8 mouse cellular contexts compared by ENCODE assay signal in genomic region chr12:111537341-111537740, GRCm38 (mm10). TPM values are rescaled to one million over a fixed set of nuclear protein-coding genes. Genes with fewer than 3 reads are reported as not detected.
DNase-seq lines count a peak whose midpoint lies in the region; ATAC-seq and TF ChIP-seq lines count a peak whose summit lies in the region.

No protein-coding gene starts in this region.

- H3K4me3 ChIP-seq in lung, embryonic 14.5 days (ENCODE audit: low read depth, low read length): peak overlapping the region; percentile 97
- H3K4me3 ChIP-seq in hindbrain, embryonic 13.5 days: peak overlapping the region; percentile 96

- H3K36me3 ChIP-seq in lung, embryonic 14.5 days (ENCODE audit: insufficient read depth): peaks cover 36% of the 10 kb centered on the region
- H3K36me3 ChIP-seq in hindbrain, embryonic 13.5 days: peaks cover 33% of the 10 kb centered on the region

- no peak for TF ChIP-seq CTCF in lung, embryonic 14.5 days (IDR thresholded peaks at IDR 0.05; ENCODE audit: low read depth)

- peak; percentile 70 for DNase-seq in adrenal gland, postnatal 10 days
- DNase-seq in adrenal gland, adult 2 months: no peak
- peak; percentile 51 for DNase-seq in lung, embryonic 14.5 days
- DNase-seq in lung, postnatal 14 days: no peak
- DNase-seq in lung, postnatal 10 days: peak; percentile 52
- DNase-seq in ovary, adult 18-20 months (ENCODE audit: low spot score): no peak
- no peak for DNase-seq in frontal cortex, postnatal 36 days (ENCODE audit: low spot score in 2 of 2)

- ATAC-seq in lung, embryonic 14.5 days (ENCODE audit: insufficient read depth): peak; percentile 47
- peak; percentile 57 for ATAC-seq in hindbrain, embryonic 13.5 days (ENCODE audit: low FRiP score)

- WGBS in lung, embryonic 14.5 days: under 1% methylated on average over 22 of the region's 22 CpGs
- under 1% methylated on average over 22 of the region's 22 CpGs for WGBS in hindbrain, embryonic 13.5 days

- H3K27ac ChIP-seq in lung, embryonic 14.5 days (ENCODE audit: low read depth): peak overlapping the region; percentile 74
- H3K27ac ChIP-seq in hindbrain, embryonic 13.5 days: peak overlapping the region; percentile 95

- 0 out of 2 replicates have a peak, but pooled peaks cover 3% of the 10 kb centered on the region for H3K4me1 ChIP-seq in lung, embryonic 14.5 days (ENCODE audit: insufficient read depth)
- H3K4me1 ChIP-seq in hindbrain, embryonic 13.5 days (replicated peaks): peaks cover 43% of the 10 kb centered on the region

- H3K9me3 ChIP-seq in lung, embryonic 14.5 days (ENCODE audit: low read depth, low read length): no peaks in the 10 kb centered on the region
- no peaks in the 10 kb centered on the region for H3K9me3 ChIP-seq in hindbrain, embryonic 13.5 days

- H3K4me2 ChIP-seq in lung, embryonic 14.5 days: peak overlapping the region; percentile 65
- H3K4me2 ChIP-seq in hindbrain, embryonic 13.5 days: peak overlapping the region; percentile 67

- H3K27me3 ChIP-seq in lung, embryonic 14.5 days (ENCODE audit: insufficient read depth, low read length): no peaks in the 10 kb centered on the region
- no peaks in the 10 kb centered on the region for H3K27me3 ChIP-seq in hindbrain, embryonic 13.5 days

- H3K9ac ChIP-seq in lung, embryonic 14.5 days: peak overlapping the region; percentile 88
- peak overlapping the region; percentile 96 for H3K9ac ChIP-seq in hindbrain, embryonic 13.5 days

RNA-seq across cellular contexts. Expression of gene Eif5, which starts 0.5 kb away (rescaled TPM):
- total RNA-seq in adrenal gland, postnatal 10 days (2021): 100 to 1,000 TPM; 300 to 322 TPM
- total RNA-seq in adrenal gland, adult 2 months (2021): 100 to 1,000 TPM; 327 to 470 TPM
- polyA plus RNA-seq in adrenal gland, adult 2 months (2012; rRNA removed): 210 and 254 TPM in 2 replicates
- polyA plus RNA-seq in lung, embryonic 14.5 days (2014; fragmentation: Nextera tagmentation; extraction: Ambion mirVana): 479 and 486 TPM in 2 replicates
- 630 TPM in 2 replicates for polyA plus RNA-seq in hindbrain, embryonic 13.5 days (2015; fragmentation: Nextera tagmentation; extraction: Ambion mirVana)

RNA-seq across cellular contexts. Expression of gene Mark3, which starts 37.0 kb away (rescaled TPM):
- total RNA-seq in adrenal gland, postnatal 10 days (2021): 10 to 100 TPM; 84.9 to 94.1 TPM
- 10 to 100 TPM; 83.2 to 95.9 TPM for total RNA-seq in adrenal gland, adult 2 months (2021)
- 33.5 and 35.8 TPM in 2 replicates for polyA plus RNA-seq in adrenal gland, adult 2 months (2012; rRNA removed)
- polyA plus RNA-seq in lung, embryonic 14.5 days (2014; fragmentation: Nextera tagmentation; extraction: Ambion mirVana): 57.3 and 62.0 TPM in 2 replicates
- 50.6 and 50.9 TPM in 2 replicates for polyA plus RNA-seq in hindbrain, embryonic 13.5 days (2015; fragmentation: Nextera tagmentation; extraction: Ambion mirVana)

RNA-seq across cellular contexts. Expression of gene Gm266, which starts 51.7 kb away (rescaled TPM):
- total RNA-seq in adrenal gland, postnatal 10 days (2021): 1 to 10 TPM; 1.0 to 1.1 TPM
- under 1 TPM in 1 of 2 experiments, not detected in 1; 0.23 TPM for total RNA-seq in adrenal gland, adult 2 months (2021)
- 0.10 and 1.2 TPM in 2 replicates for polyA plus RNA-seq in adrenal gland, adult 2 months (2012; rRNA removed)
- 8.1 and 10.8 TPM in 2 replicates for polyA plus RNA-seq in lung, embryonic 14.5 days (2014; fragmentation: Nextera tagmentation; extraction: Ambion mirVana)
- 1.7 and 2.0 TPM in 2 replicates for polyA plus RNA-seq in hindbrain, embryonic 13.5 days (2015; fragmentation: Nextera tagmentation; extraction: Ambion mirVana)

Comparison
In these comparisons a context has a peak if more than half of its experiments do, and no peak if none do; other contexts are left out.
1. DNase-seq: peak in adrenal gland, postnatal 10 days (single experiment), lung, embryonic 14.5 days (single experiment) and lung, postnatal 10 days (single experiment); none in adrenal gland, adult 2 months (single experiment), lung, postnatal 14 days (single experiment), ovary, adult 18-20 months (single experiment) and frontal cortex, postnatal 36 days (0 of 2).